Mouse (Mus musculus) liver, embryonic 14 days (tissue): ENCODE measurements around the gene Hoxa2. TPM values are rescaled to one million over a fixed set of nuclear protein-coding genes. Genes with fewer than 3 reads are reported as not detected.

ENCODE experiments used
- polyA plus RNA-seq: library from polyadenylated mRNA; depleted of rRNA; stranded (reverse); fragments of >200 nt; gene quantifications from 2 replicates; pipeline ENCODE4 v1.2.3, GENCODE M21; 2012; rRNA removed

Gene Hoxa2
- polyA plus RNA-seq: 0.31 and 0.37 TPM in 2 replicates

DNA sequence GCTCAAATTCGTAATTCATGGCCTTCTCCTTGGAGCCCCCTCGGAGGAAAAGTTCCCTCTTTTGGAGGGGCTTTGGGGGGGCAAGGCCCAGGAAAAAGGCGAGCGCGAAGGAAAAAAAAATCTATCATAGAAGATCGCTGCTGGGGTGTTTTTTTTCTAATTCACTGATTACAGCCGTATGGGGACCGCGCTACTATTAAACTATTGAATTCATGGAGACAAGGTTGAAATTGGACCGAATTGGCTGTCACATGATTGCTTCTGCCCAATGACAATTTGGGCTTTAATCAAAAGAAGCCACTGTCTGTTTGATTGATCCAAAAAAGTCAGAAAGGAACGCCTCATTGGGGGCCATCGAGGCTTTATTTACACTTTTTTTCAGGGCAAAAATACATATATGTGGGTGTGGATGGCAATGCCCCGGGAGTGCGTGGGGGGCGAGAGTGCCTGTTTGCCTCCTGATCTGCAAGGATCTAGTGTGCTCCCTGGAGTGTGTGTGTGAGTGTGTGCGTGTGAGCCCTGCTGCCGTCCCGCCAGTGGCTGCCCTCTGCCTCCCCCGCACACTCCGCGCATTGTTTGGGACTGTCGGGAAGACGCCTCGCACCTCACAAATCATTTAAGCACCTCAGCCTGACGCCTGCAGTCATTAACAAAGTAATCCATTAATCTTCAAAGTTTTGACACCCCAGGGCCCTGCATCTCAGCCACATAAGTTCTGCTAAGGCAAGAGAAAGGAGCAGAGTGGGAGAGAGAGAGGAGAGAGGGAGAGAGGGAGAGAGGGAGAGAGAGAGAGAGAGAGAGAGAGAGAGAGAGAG is at the start of gene Hoxa2:
Gene Hoxa2 (minus strand): TSS at position 206 of the 815 bp plus-strand sequence.

GRCm38 (mm10) chr6:52213119-52213986 is 48.7 kb upstream of the Hoxa2 start, which contains the start of the genes Hoxa3 and Gm28308:
Gene Hoxa3, minus strand, starts transcription at chr6:52213336.
Gene Gm28308, minus strand, starts transcription at chr6:52213339.

DNA sequence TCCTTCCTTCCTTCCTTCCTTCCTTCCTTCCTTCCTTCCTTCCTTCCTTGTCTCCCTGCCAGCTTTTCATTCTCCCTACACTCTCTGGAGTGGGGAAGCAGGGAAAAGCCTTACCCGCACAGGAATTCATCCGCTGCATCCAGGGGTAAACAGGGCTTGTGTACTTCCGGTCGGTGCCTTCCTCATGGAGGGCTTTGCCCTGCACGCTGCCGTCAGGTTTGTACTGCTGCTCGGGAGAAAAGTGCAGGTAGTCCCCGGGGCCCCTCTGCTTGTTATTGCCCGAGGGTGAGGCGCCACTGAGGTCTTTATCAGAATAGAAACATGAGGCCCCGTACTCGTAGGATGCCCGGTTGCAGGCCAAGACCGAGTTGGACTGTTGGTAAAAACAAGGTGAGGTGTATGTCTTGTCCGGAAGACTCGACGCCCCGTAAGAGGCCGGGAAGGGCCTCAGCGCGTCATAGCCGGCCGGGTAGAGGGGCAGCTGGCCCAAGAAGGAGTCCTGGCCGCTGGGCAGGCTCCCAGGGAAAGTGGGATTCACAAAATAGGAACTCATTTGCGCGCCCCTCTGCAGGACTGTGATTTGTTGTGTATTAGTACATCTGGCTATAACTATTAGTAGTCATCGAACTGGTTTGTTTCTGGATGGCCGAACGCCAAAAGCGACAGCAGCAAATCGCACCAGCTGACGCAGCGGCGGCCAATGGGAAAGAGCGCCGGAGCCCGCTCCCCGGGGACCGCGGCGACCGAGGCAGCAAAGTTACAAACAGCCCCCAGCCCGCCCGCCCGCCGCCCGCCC is 43.6 kb upstream of the Hoxa2 start, which contains the start of gene Hoxa6:
Gene Hoxa6 (minus strand): TSS at position 651 of the 796 bp plus-strand sequence.

DNA sequence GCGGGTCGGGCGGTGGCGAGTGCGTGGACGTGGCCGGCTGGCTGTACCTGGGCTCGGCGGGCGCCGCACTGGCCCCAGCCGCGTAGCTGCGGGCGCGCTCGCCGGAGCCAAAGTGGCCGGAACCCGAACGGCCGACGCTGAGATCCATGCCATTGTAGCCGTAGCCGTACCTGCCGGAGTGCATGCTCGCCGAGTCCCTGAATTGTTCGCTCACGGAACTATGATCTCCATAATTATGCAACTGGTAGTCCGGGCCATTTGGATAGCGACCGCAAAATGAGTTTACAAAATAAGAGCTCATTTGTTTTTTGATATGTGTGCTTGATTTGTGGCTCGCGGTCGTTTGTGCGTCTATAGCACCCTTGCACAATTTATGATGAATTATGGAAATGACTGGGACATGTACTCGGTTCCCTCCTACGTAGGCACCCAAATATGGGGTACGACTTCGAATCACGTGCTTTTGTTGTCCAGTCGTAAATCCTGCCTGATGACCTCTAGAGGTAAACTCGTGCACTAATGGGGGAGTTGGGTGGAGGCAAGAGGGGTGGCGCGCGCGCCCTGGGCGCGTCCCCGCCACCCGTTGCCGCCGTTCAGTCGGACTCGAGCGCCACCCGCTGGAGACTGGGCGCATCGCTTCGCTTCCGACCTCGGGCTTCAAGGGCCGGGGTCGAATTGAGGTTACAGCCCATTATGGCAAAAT is 39.6 kb upstream of the Hoxa2 start, which contains the start of gene Hoxa5:
Gene Hoxa5 (minus strand): TSS at position 538 of the 703 bp plus-strand sequence.

GRCm38 (mm10) chr6:52190906-52191810 is 26.5 kb upstream of the Hoxa2 start, which contains the start of gene Hoxa4:
Gene Hoxa4, minus strand, starts transcription at chr6:52191753.

DNA sequence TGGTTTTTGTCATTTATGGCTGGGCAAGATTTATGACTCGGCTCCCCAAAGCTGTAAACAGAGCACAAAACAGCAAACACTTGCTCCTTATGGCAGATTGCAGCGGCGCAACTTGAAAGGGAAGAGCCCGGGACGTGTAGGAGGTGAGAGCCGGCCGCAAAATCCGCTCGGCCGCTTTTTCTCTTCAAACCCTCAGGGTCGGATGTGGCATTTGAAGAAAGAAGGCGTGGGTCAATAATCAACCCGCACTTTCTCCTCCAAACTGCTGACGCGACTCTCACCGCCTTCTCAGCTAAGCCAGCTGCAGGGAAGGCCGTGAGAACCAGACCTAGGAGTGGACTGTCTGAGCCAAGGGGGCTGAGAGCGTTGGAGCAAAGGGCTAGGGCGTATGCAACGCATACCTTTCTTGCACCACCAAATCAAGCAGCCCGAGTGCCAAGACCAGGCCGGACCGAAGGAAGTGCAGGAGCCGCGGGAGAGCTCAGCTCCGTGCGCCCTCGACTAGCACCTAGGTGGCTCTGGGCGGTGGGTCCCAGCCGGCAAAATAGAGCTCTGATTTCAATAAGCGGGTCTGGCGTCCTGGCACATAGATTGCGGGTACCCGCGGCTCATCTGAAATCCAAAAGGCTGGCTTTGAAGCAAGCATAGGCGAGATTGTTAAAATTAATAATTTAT is 12.6 kb upstream of the Hoxa2 start, which contains the start of gene 5730596B20Rik:
Gene 5730596B20Rik (plus strand): TSS at position 438 of the 675 bp plus-strand sequence.

DNA sequence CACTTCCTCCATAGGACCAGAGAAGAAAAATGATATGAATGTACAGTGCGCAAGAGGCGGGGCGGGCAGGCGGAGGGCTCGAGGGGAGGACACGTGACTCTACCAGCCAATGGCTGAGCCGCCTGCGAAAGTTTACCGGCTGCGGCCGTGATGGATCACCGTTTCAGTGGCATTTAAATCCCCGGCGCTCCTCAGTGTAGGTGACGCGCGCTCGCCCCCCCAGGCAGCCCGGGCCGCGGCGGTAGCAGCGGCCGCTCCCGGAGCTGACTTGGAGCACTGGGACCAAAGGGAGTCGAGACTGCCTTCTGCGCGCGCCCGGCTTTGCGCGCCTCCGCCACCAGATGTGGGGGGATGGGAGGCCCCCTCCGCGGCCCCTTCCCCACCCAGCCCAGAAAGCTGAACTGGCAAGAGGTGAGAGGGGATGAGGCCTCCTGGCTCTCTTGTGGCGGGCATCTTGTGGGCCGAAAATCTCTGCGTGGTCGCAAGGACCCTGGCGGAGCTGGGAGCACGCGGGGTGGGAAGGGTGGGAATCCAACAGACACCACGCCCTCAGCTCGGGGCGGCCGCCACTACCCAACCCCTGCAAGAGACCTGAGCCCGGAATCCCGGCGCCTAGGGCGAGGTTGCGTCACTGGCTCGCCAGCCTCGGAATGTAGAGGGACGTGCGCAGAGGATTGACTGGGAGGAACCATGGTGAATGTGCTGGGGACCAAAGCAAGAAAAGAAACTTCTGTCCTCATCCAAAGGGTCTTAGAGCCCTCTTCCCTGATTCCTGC is 6.2 kb downstream of the Hoxa2 start, which contains the start of gene Hoxa1:
Gene Hoxa1 (minus strand): TSS at position 42 of the 776 bp plus-strand sequence.

Other genes starting within 250 kb of the Hoxa2 start
- 11.2 and 12.2 TPM in 2 replicates for gene Skap2, start 152.3 kb downstream of the Hoxa2 start, polyA plus RNA-seq
- 0.25 and 0.27 TPM in 2 replicates for gene Hoxa1, start 6.5 kb downstream of the Hoxa2 start, polyA plus RNA-seq
- gene 5730596B20Rik, start 12.7 kb upstream of the Hoxa2 start, polyA plus RNA-seq: 0.06 TPM in 2 replicates
- 0.27 and 0.32 TPM in 2 replicates for gene Hoxa4, start 26.9 kb upstream of the Hoxa2 start, polyA plus RNA-seq
- 0.50 and 0.79 TPM in 2 replicates for gene Hoxa5, start 39.8 kb upstream of the Hoxa2 start, polyA plus RNA-seq
- 0.03 and 0.07 TPM in 2 replicates for gene Hoxa6, start 43.9 kb upstream of the Hoxa2 start, polyA plus RNA-seq
- gene Hoxa3, start 48.5 kb upstream of the Hoxa2 start, polyA plus RNA-seq: 0.44 and 0.45 TPM in 2 replicates
- not detected in 2 replicates for gene Gm28308, start 48.5 kb upstream of the Hoxa2 start, polyA plus RNA-seq
- 0.25 and 0.34 TPM in 2 replicates for gene Hoxa7, start 57.0 kb upstream of the Hoxa2 start, polyA plus RNA-seq
- 0.50 and 0.54 TPM in 2 replicates for gene Hoxa9, start 66.3 kb upstream of the Hoxa2 start, polyA plus RNA-seq
- gene Hoxa10, start 76.0 kb upstream of the Hoxa2 start, polyA plus RNA-seq: 0.01 and 0.10 TPM in 2 replicates
- 0.01 TPM in 1 of 2 replicates, not detected in the other for gene Hoxa11, start 81.0 kb upstream of the Hoxa2 start, polyA plus RNA-seq
- gene Hoxa13, start 96.0 kb upstream of the Hoxa2 start, polyA plus RNA-seq: not detected in 2 replicates
- not detected in 2 replicates for gene Evx1, start 148.7 kb upstream of the Hoxa2 start, polyA plus RNA-seq